Mouse (Mus musculus) megakaryocyte-erythroid progenitor cell, adult 5-6 weeks (primary cell): ENCODE data around the gene Clspn. TPM values are rescaled to one million over a fixed set of nuclear protein-coding genes. Genes with fewer than 3 reads are reported as not detected.
A peak's percentile ranks its signal among the peaks of the same experiment; 100 is the strongest.

Experiments used
- ATAC-seq: replicated peaks from 2 replicates; pipeline ENCODE4 v1.8.0; 2016; ENCODE audit warnings: mild to moderate bottlenecking, inconsistent platforms; ENCODE audit not compliant: severe bottlenecking, poor library complexity, low FRiP score, low TSS enrichment
- total RNA-seq, 2 experiments: library from RNA; stranded (forward) in 1 of 2; stranded (reverse) in 1 of 2; fragments of 200-1000, 215-1000 nt in 1 of 2; fragments of >200 nt in 1 of 2; fragmentation: Nextera tagmentation in 1 of 2; gene quantifications; 2 replicates each; pipeline ENCODE4 v1.2.3; 2014 to 2017

Gene Clspn
- total RNA-seq, 2 experiments from 2014 or later: 73.1 to 92.8 TPM

- ATAC-seq: no peak; the same call in 1 of the 2 replicates
Measured at GRCm38 (mm10) chr4:126620349-126620874, 63.7 kb downstream of the Clspn start.

GRCm38 (mm10) chr4:126627021-126627681 lies 70.4 kb downstream of the Clspn start:
- 0 out of 2 replicates have a peak, but pooled peaks have one; percentile 52 for ATAC-seq

GRCm38 (mm10) chr4:126631922-126632321 lies 75.2 kb downstream of the Clspn start:
- ATAC-seq: no peak

GRCm38 (mm10) chr4:126632668-126633067 lies 75.9 kb downstream of the Clspn start:
- no peak for ATAC-seq

GRCm38 (mm10) chr4:126636330-126636729 lies 79.6 kb downstream of the Clspn start:
- no peak for ATAC-seq

GRCm38 (mm10) chr4:126637446-126637845 lies 80.7 kb downstream of the Clspn start:
- no peak for ATAC-seq

- no peak for ATAC-seq
Measured at GRCm38 (mm10) chr4:126639339-126639738, 82.6 kb downstream of the Clspn start.

- no peak for ATAC-seq
Measured at GRCm38 (mm10) chr4:126641901-126642300, 85.2 kb downstream of the Clspn start.

Other genes with a start within 250 kb of the Clspn start
- gene Adprhl2, start 235.2 kb upstream of the Clspn start, total RNA-seq (2014; fragmentation: Nextera tagmentation): 30.8 and 33.7 TPM in 2 replicates
- 22.9 and 28.5 TPM in 2 replicates for gene Adprhl2, start 235.2 kb upstream of the Clspn start, total RNA-seq (2017)
- not detected in 2 replicates for gene Tekt2, start 231.2 kb upstream of the Clspn start, total RNA-seq (2014; fragmentation: Nextera tagmentation)
- gene Tekt2, start 231.2 kb upstream of the Clspn start, total RNA-seq (2017): not detected in 2 replicates
- 18.0 and 31.5 TPM in 2 replicates for gene Ago3, start 127.4 kb upstream of the Clspn start, total RNA-seq (2014; fragmentation: Nextera tagmentation)
- gene Ago3, start 127.4 kb upstream of the Clspn start, total RNA-seq (2017): 3.0 and 20.2 TPM in 2 replicates
- gene Ago1, start 88.4 kb upstream of the Clspn start, total RNA-seq (2014; fragmentation: Nextera tagmentation): 35.3 and 42.6 TPM in 2 replicates
- 23.3 and 32.2 TPM in 2 replicates for gene Ago1, start 88.4 kb upstream of the Clspn start, total RNA-seq (2017)
- gene Ago4, start 23.5 kb upstream of the Clspn start, total RNA-seq (2014; fragmentation: Nextera tagmentation): 0.90 and 1.0 TPM in 2 replicates
- gene Ago4, start 23.5 kb upstream of the Clspn start, total RNA-seq (2017): 2.0 and 3.5 TPM in 2 replicates
- gene 5730409E04Rik, start 52.9 kb downstream of the Clspn start, total RNA-seq (2014; fragmentation: Nextera tagmentation): 0.37 TPM in 1 of 2 replicates, not detected in the other
- 0.53 TPM in 1 of 2 replicates, not detected in the other for gene 5730409E04Rik, start 52.9 kb downstream of the Clspn start, total RNA-seq (2017)
- gene Psmb2, start 120.7 kb downstream of the Clspn start, total RNA-seq (2014; fragmentation: Nextera tagmentation): 290 and 339 TPM in 2 replicates
- gene Psmb2, start 120.7 kb downstream of the Clspn start, total RNA-seq (2017): 111 and 188 TPM in 2 replicates
- not detected in 2 replicates for gene Tfap2e, start 179.3 kb downstream of the Clspn start, total RNA-seq (2014; fragmentation: Nextera tagmentation)
- gene Tfap2e, start 179.3 kb downstream of the Clspn start, total RNA-seq (2017): not detected in 2 replicates
- gene Ncdn, start 196.5 kb downstream of the Clspn start, total RNA-seq (2014; fragmentation: Nextera tagmentation): 14.3 and 22.2 TPM in 2 replicates
- 5.9 and 11.7 TPM in 2 replicates for gene Ncdn, start 196.5 kb downstream of the Clspn start, total RNA-seq (2017)
- gene AU040320, start 196.6 kb downstream of the Clspn start, total RNA-seq (2014; fragmentation: Nextera tagmentation): 24.1 and 25.1 TPM in 2 replicates
- 9.7 and 20.0 TPM in 2 replicates for gene AU040320, start 196.6 kb downstream of the Clspn start, total RNA-seq (2017)